Mouse (Mus musculus) limb, embryonic 12.5 days (tissue): ENCODE measurements around the gene Ovol3. TPM values are rescaled to one million over a fixed set of nuclear protein-coding genes. Genes with fewer than 3 reads are reported as not detected.

Source experiments
- ATAC-seq: fragments of 200-750 bp; cut with Nextera tagmentation; 2 replicates; pipeline ENCODE4 v1.8.0; 2017; ENCODE audit warnings: low read depth, moderate TSS enrichment; ENCODE audit not compliant: insufficient number of reproducible peaks, insufficient read depth, low FRiP score, low TSS enrichment
- H3K27ac ChIP-seq: fragments of 300-500 bp; sonication (generic); 2 replicates; pipeline ENCODE4 v1.5.1; 2016; ENCODE audit warnings: mild to moderate bottlenecking, moderate library complexity
- H3K27me3 ChIP-seq: fragments of 300-500 bp; sonication (generic); 2 replicates; pipeline ENCODE4 v1.6.1; 2016; ENCODE audit warnings: mild to moderate bottlenecking, moderate library complexity
- H3K36me3 ChIP-seq: fragments of 300-500 bp; sonication (generic); 2 replicates; pipeline ENCODE4 v1.6.1; 2016; ENCODE audit warnings: mild to moderate bottlenecking, moderate library complexity
- H3K4me1 ChIP-seq: fragments of 300-500 bp; sonication (generic); replicated peaks from 2 replicates; pipeline ENCODE4 v1.6.1; 2016
- H3K4me2 ChIP-seq: fragments of 300-500 bp; sonication (generic); 2 replicates; pipeline ENCODE4 v1.6.1; 2016; ENCODE audit warnings: mild to moderate bottlenecking, moderate library complexity
- H3K4me3 ChIP-seq: fragments of 300-500 bp; sonication (generic); replicated peaks from 2 replicates; pipeline ENCODE4 v1.5.1; 2016; ENCODE audit warnings: mild to moderate bottlenecking
- H3K9ac ChIP-seq: fragments of 300-500 bp; sonication (generic); replicated peaks from 2 replicates; pipeline ENCODE4 v1.6.1; 2016; ENCODE audit warnings: mild to moderate bottlenecking, moderate library complexity
- H3K9me3 ChIP-seq: fragments of 300-500 bp; sonication (generic); 2 replicates; pipeline ENCODE4 v1.6.1; 2016; ENCODE audit warnings: mild to moderate bottlenecking, moderate library complexity
- WGBS: fragments of 180-500 bp; shearing (Covaris S2); methylation state at CpG from one replicate; pipeline ENCODE4 v1.1.7; 2016; 5-methylcytosine and 5-hydroxymethylcytosine counted together
- polyA plus RNA-seq: library from polyadenylated mRNA; unstranded; fragments of >200 nt; fragmentation: Nextera tagmentation; extraction: Ambion mirVana; gene quantifications from 2 replicates; pipeline ENCODE4 v1.2.1, GENCODE M21; 2016

The Ovol3 gene
- not detected in 2 replicates for polyA plus RNA-seq

DNA sequence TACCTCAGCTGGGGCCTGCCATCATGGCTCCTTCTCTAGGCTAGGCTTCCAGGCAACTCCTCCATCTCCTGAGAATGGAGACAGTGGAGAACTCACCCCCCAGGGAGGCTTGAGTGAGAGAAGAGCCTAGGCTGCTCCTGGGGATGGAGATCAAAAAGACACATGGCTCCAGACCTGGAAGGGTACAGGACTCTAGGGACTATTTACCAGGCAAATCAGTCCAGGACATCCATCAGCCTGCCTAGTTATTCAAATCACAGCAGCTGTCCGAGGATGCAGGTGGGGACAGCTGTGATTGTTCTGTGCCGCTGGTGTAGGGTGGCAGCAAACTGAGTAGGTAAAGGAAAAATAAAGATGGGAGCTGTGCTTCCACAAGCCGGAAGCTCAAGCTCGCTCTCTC lies at the start of gene Ovol3:
Ovol3 (minus strand) TSS at position 101 of the 400 bp plus-strand sequence.
- Histone ChIP-seq H3K9ac (no peak within 1 kb of the TSS), H3K27ac (no peak within 1 kb of the TSS), H3K9me3 (no peaks in the 10 kb centered on the region), H3K4me1 (peaks cover 15% of the 10 kb centered on the region), H3K4me2 (no peak within 1 kb of the TSS), H3K27me3 (no peaks in the 10 kb centered on the region), H3K4me3 (no peak within 1 kb of the TSS), H3K36me3 (peaks cover 33% of the 10 kb centered on the region)
- 82% methylated on average over 4 of the region's 4 CpGs for WGBS
- no peak for ATAC-seq

DNA sequence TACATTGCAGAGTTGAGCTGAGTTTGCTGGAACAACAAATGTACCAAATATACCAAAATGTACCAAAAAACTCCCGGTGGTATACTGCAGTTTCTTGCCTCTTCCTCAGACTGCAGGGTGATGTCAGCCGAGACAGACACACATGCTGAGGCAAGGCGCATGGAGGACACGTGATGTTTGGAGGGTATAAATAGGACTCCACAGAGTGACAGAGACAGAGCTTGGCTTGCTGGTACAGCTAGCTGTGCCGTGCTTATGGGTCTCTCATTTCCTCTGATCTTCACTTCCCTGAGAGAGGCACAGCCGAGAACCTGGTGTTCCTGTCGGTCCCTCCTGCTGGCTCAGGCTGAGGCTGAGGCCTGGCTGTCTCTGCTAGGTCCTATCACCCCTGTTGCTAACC lies 47.2 kb upstream of the Ovol3 start:
- Histone ChIP-seq H3K36me3 (no peaks in the 10 kb centered on the region), H3K27ac (no peak overlapping the region), H3K4me3 (no peak overlapping the region), H3K4me1 (peaks cover 14% of the 10 kb centered on the region), H3K9me3 (no peaks in the 10 kb centered on the region), H3K9ac (no peak overlapping the region), H3K27me3 (peaks cover 2% of the 10 kb centered on the region; the same call in 1 of the 2 replicates), H3K4me2 (no peak overlapping the region)
- 80% methylated on average over 7 of the region's 7 CpGs for WGBS
- ATAC-seq = no peak

DNA sequence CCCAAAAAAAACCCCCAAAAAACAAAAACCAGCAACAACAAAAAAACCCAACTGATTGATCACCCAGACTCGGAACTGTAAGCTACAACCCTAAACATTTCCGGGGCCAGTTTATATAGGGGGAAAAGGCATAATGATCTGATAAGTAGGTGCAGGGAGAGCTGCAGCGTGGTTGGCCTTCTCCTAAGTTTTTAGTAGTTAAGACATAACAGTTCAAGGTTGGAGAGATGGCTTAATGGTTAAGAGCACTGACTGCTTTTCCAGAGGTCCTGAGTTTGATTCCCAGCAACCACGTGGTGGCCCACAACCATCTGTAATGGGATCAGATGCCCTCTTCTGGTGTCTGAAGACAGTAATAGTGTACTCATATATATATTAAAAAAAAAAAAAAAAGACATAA lies 46.0 kb upstream of the Ovol3 start:
- WGBS = 69% methylated on average over 4 of the region's 4 CpGs
- Histone ChIP-seq H3K36me3 (no peaks in the 10 kb centered on the region), H3K27me3 (0 out of 2 replicates have a peak, but pooled peaks cover 2% of the 10 kb centered on the region), H3K4me3 (peak overlapping the region; percentile 78; the same call in 1 of the 2 replicates), H3K4me2 (peak overlapping the region; percentile 82; the same call in 1 of the 2 replicates), H3K9ac (no peak overlapping the region), H3K27ac (no peak overlapping the region), H3K4me1 (peaks cover 14% of the 10 kb centered on the region), H3K9me3 (no peaks in the 10 kb centered on the region)
- no peak for ATAC-seq

DNA sequence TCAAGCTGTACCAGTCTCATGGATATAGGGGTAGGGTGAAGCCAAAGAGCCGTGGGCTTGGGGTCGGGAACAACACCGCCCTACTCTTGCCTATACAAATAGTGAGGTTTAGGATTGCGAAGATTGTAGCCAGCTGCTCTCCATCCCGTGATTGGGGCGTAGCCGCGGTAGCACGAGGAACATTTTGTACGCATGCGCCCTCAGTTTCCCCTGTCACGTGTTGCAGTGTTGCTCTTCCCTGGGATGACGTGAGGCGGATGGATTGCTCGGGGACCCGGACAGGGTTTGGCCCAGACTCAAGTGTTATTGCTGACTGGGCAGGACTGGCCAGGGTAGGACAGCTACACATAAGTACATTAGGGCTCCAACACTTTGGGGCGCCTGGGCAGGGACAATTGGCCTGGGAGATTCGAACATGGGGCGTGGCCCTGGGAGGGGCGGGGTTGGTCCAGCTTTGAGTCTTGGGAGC lies 45.2 kb upstream of the Ovol3 start:
- H3K27ac ChIP-seq = peak overlapping the region; percentile 95
- ATAC-seq = peak; percentile 85
- peak overlapping the region; percentile 82 for H3K4me2 ChIP-seq
- H3K4me1 ChIP-seq = peaks cover 14% of the 10 kb centered on the region
- no peaks in the 10 kb centered on the region for H3K27me3 ChIP-seq
- H3K9ac ChIP-seq = peak overlapping the region; percentile 44
- no peaks in the 10 kb centered on the region for H3K9me3 ChIP-seq
- H3K36me3 ChIP-seq = no peaks in the 10 kb centered on the region
- H3K4me3 ChIP-seq = peak overlapping the region; percentile 78
- under 1% methylated on average over 20 of the region's 20 CpGs for WGBS

DNA sequence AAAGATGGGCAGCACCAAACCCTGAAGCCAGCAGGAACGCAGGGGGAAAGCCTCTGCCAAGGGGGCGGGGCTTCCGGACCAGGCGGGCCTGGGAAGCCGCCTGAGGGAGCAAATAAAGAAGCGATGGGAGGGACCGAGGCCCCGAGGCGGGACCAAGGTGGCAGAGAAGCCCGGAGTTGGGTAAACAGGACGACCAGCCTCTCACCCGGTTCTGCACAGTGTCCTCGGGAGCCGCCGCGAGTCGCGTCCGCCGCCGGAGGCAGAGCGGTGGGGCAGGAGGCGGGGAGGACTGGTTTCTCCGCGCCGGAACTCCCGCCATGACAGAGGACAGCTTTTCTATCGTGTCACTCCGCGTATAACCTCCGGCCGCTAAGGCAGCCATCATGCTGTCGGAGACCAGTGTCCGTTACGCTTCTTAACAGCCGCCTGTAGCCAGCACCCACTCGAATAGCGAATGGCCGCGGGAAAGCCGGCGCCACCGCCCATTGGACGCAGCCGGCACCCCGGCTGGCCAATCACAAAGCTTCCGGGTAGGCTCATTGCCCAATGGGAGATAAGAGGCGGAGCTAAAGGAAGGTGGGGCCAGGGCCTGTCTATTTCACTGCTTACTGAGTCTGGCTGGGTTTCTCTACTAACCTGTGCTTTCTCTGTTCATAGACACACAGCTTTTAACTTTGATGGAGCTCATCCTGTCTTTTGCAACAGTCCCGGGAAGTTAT lies 44.6 kb upstream of the Ovol3 start, which contains the start of the genes Thap8 and Wdr62:
Thap8 (plus strand) TSS at position 144 of the 719 bp plus-strand sequence.
Wdr62 (minus strand) TSS at position 469 of the 719 bp plus-strand sequence.
- Histone ChIP-seq H3K36me3 (no peaks in the 10 kb centered on the region), H3K9ac (peak within 1 kb of the TSS; percentile 57)
- under 1% methylated on average over 48 of the region's 49 CpGs for WGBS

DNA sequence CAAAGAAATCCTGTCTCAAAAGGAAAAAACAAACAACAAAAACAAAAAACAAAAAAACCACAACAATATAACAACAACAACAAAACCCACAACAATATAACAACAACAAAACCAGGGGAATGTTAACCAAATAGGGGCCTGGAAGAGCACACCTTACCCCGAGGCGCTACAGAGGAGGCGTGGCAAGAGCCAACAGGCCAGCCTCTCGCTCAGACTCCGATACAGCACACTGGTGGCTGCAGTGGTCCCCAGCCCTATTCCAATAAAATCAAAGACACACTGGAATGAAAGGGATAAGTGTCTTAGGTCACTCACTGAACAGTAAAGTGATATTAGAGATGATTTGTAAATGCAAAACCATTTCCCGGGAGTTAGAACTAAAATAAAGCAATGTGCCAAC lies 44.0 kb upstream of the Ovol3 start:
- no peak for ATAC-seq
- H3K9me3 ChIP-seq = no peaks in the 10 kb centered on the region
- H3K9ac ChIP-seq = peak overlapping the region; percentile 57
- peak overlapping the region; percentile 78 for H3K4me3 ChIP-seq
- no peaks in the 10 kb centered on the region for H3K36me3 ChIP-seq
- H3K27me3 ChIP-seq = no peaks in the 10 kb centered on the region
- WGBS = 1% methylated on average over 6 of the region's 6 CpGs
- H3K4me2 ChIP-seq = peak overlapping the region; percentile 82
- H3K27ac ChIP-seq = peak overlapping the region; percentile 95
- H3K4me1 ChIP-seq = peaks cover 14% of the 10 kb centered on the region

More for the DNA sequence above, 44.6 kb upstream of the Ovol3 start, which contains the start of the genes Thap8 and Wdr62:
- peak; percentile 91 for ATAC-seq
- Histone ChIP-seq H3K27me3 (no peaks in the 10 kb centered on the region), H3K9me3 (no peaks in the 10 kb centered on the region), H3K4me1 (peaks cover 14% of the 10 kb centered on the region), H3K4me3 (peak within 1 kb of the TSS; percentile 78), H3K27ac (peak within 1 kb of the TSS; percentile 95), H3K4me2 (peak within 1 kb of the TSS; percentile 82)

DNA sequence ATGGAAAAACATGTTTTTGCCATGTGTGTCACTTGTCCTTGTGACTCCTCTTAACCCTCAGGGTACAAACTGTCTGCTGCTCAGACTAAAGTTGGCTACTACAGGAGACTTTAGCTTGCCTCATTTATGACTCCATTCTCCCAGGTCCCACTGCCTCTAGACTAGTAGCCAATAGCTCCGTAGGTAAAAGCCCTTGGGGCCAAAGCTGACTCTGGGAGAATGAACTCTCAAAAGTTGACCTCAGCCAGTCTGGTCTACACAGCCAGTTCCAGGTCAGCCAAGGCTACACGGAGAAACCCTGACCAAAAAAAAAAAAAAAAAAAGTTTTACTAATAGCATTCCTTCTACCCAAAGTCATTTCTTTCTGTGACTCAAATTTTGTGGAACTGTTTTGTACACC lies 43.4 kb upstream of the Ovol3 start:
- no peaks in the 10 kb centered on the region for H3K36me3 ChIP-seq
- no peak overlapping the region for H3K27ac ChIP-seq
- no peak overlapping the region for H3K9ac ChIP-seq
- no peaks in the 10 kb centered on the region for H3K27me3 ChIP-seq
- H3K9me3 ChIP-seq = no peaks in the 10 kb centered on the region
- H3K4me3 ChIP-seq = no peak overlapping the region
- no peak for ATAC-seq
- H3K4me2 ChIP-seq = peak overlapping the region; percentile 82; the same call in 1 of the 2 replicates
- 47% methylated on average over 2 of the region's 2 CpGs for WGBS
- H3K4me1 ChIP-seq = peaks cover 14% of the 10 kb centered on the region

DNA sequence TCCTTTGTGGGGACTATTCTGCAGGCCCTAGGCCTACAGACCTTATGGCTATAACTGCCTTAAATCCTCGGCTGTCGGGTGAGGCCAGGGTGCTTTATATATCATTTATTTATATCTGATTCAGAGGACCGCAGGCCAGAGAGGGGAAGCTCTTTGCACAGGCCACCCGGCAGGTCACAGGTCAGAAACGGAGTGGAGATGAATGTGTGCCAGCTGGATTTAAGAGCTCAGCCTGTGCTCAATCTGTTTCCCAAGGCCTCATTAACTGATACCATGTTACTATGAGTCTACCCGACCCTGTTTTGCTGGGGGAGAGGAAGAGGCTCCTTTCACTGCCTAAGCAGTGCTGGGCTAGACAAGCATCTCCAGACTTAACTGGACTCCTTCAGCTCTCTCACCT lies 38.9 kb upstream of the Ovol3 start:
- no peaks in the 10 kb centered on the region for H3K27me3 ChIP-seq
- 65% methylated on average over 6 of the region's 6 CpGs for whole genome bisulfite sequencing
- H3K9me3 ChIP-seq = no peaks in the 10 kb centered on the region
- no peak overlapping the region for H3K9ac ChIP-seq
- no peak for ATAC-seq
- H3K4me2 ChIP-seq = no peak overlapping the region
- peaks cover 30% of the 10 kb centered on the region for H3K36me3 ChIP-seq
- H3K4me1 ChIP-seq = peaks cover 2% of the 10 kb centered on the region; the same call in 1 of the 2 replicates
- H3K4me3 ChIP-seq = no peak overlapping the region
- H3K27ac ChIP-seq = no peak overlapping the region

DNA sequence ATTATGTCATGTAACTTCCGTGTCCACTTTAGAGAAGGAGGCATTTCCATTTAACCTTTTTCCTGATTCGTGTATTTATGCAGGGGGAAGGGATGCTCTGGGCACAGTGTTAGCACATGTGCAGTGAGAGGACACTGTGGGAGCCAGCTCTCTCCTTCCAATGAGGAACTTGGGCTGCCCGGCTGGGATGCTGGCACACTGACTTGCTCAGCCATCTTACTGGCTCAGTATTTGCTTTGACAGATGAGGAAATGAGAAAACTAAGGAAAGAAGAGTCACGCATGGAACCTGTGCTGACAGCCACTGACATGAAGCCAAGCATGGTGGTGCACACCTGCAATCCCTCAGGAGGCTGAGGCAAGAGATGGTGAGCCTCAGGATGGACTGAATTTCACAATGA lies 34.1 kb upstream of the Ovol3 start:
- H3K36me3 ChIP-seq = peaks cover 51% of the 10 kb centered on the region
- H3K27ac ChIP-seq = no peak overlapping the region
- no peak overlapping the region for H3K4me2 ChIP-seq
- 0 out of 2 replicates have a peak overlapping the region, but pooled peaks have one; percentile 8 for H3K9ac ChIP-seq
- WGBS = 90% methylated on average over 4 of the region's 4 CpGs
- no peaks in the 10 kb centered on the region for H3K4me1 ChIP-seq
- no peak for ATAC-seq
- no peaks in the 10 kb centered on the region for H3K27me3 ChIP-seq
- no peak overlapping the region for H3K4me3 ChIP-seq
- no peaks in the 10 kb centered on the region for H3K9me3 ChIP-seq

DNA sequence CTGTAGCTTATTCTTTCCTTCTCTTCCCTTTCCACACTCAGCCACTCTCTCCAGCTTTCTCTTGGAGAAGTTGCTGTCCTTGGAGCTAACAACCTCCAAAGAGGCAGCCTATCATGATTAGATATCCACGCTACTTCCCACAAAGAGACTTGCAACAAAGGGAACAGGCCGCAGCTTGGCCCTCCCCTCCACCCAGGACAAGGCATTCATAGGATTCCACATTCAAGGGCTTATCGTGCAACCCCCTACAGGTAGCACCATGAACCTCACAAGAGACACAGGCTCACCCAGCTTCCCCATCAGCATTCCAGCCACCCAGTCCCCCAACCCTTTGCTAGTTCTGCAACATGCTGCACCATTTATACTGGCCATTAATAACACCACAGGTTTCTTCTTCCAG lies 31.3 kb upstream of the Ovol3 start:
- 92% methylated on average over 3 of the region's 3 CpGs for WGBS
- H3K9ac ChIP-seq = no peak overlapping the region
- no peak overlapping the region for H3K27ac ChIP-seq
- no peaks in the 10 kb centered on the region for H3K9me3 ChIP-seq
- no peak overlapping the region for H3K4me2 ChIP-seq
- H3K27me3 ChIP-seq = no peaks in the 10 kb centered on the region
- no peak for ATAC-seq
- H3K4me1 ChIP-seq = no peaks in the 10 kb centered on the region
- H3K36me3 ChIP-seq = peaks cover 45% of the 10 kb centered on the region
- H3K4me3 ChIP-seq = no peak overlapping the region

DNA sequence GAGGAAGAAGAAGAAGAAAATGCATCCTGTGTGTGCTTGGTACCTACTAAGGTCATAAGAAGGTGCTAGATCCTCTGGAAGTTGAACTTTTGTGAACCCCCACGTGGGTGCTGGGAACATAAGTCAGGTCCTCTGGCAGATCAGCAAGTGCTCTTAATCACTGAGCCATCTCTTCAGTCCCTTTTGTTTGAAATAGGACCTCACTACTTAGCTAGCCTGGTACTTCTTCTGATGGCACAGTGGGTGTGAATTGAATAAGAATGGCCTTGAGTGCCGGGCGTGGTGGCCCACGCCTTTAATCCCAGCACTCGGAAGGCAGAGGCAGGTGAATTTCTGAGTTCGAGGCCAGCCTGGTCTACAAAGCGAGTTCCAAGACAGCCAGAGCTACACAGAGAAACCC lies 30.4 kb upstream of the Ovol3 start:
- Histone ChIP-seq H3K36me3 (peaks cover 45% of the 10 kb centered on the region), H3K9ac (no peak overlapping the region), H3K27ac (no peak overlapping the region), H3K4me2 (no peak overlapping the region), H3K27me3 (no peaks in the 10 kb centered on the region), H3K4me1 (no peaks in the 10 kb centered on the region), H3K4me3 (no peak overlapping the region), H3K9me3 (no peaks in the 10 kb centered on the region)
- WGBS = 91% methylated on average over 7 of the region's 7 CpGs
- ATAC-seq = no peak
